Mouse (Mus musculus) midbrain, embryonic 15.5 days (tissue): ENCODE measurements around the gene Fbxo46. TPM values are rescaled to one million over a fixed set of nuclear protein-coding genes. Genes with fewer than 3 reads are reported as not detected.

Experiments used
- ATAC-seq: fragments of 200-750 bp; cut with Nextera tagmentation; replicated peaks from 2 replicates; pipeline ENCODE4 v1.8.0; 2017; ENCODE audit warnings: moderate TSS enrichment
- H3K27ac ChIP-seq: fragments of 300-500 bp; sonication (generic); 2 replicates; pipeline ENCODE4 v1.5.1; 2015; ENCODE audit warnings: mild to moderate bottlenecking, inconsistent platforms
- H3K27me3 ChIP-seq: fragments of 300-500 bp; sonication (generic); replicated peaks from 2 replicates; pipeline ENCODE4 v1.6.1; 2015; ENCODE audit warnings: inconsistent platforms
- H3K36me3 ChIP-seq: fragments of 300-500 bp; sonication (generic); replicated peaks from 2 replicates; pipeline ENCODE4 v1.6.1; 2015; ENCODE audit warnings: inconsistent platforms
- H3K4me1 ChIP-seq: fragments of 300-500 bp; sonication (generic); 2 replicates; pipeline ENCODE4 v1.6.1; 2015; ENCODE audit warnings: inconsistent platforms
- H3K4me2 ChIP-seq: fragments of 300-500 bp; sonication (generic); 2 replicates; pipeline ENCODE4 v1.6.1; 2015; ENCODE audit warnings: inconsistent platforms, mild to moderate bottlenecking, moderate library complexity
- H3K4me3 ChIP-seq: fragments of 300-500 bp; sonication (generic); 2 replicates; pipeline ENCODE4 v1.5.1; 2015; ENCODE audit warnings: mild to moderate bottlenecking, inconsistent platforms
- H3K9ac ChIP-seq: fragments of 300-500 bp; sonication (generic); 2 replicates; pipeline ENCODE4 v1.6.1; 2015; ENCODE audit warnings: mild to moderate bottlenecking, inconsistent platforms
- H3K9me3 ChIP-seq: fragments of 300-500 bp; sonication (generic); 2 replicates; pipeline ENCODE4 v1.6.1; 2016; ENCODE audit warnings: inconsistent platforms
- WGBS: fragments of 180-500 bp; shearing (Covaris S2); methylation state at CpG from one replicate; pipeline ENCODE4 v1.1.7; 2015; ENCODE audit warnings: mixed read lengths; 5-methylcytosine and 5-hydroxymethylcytosine counted together
- polyA plus RNA-seq: library from polyadenylated mRNA; unstranded; fragments of >200 nt; fragmentation: Nextera tagmentation; extraction: Ambion mirVana; gene quantifications from 2 replicates; pipeline ENCODE4 v1.2.1, GENCODE M21; 2015

Fbxo46 gene
- polyA plus RNA-seq, 1 experiment from 2014 or later, result 21.4 TPM

GRCm38 (mm10) chr7:19118028-19118771, 1.5 kb upstream of the Fbxo46 start, which contains the start of gene Gm4969:
Gene Gm4969, minus strand, starts transcription at chr7:19118368.
- H3K9me3 ChIP-seq, result no peaks in the 10 kb centered on the region
- WGBS, result 18% methylated on average over 62 of the region's 64 CpGs
- peak within 1 kb of the TSS; percentile 39 for H3K4me3 ChIP-seq
- peak within 1 kb of the TSS; percentile 45 for H3K27ac ChIP-seq
- H3K36me3 ChIP-seq, result no peaks in the 10 kb centered on the region
- peaks cover 28% of the 10 kb centered on the region for H3K4me1 ChIP-seq
- H3K27me3 ChIP-seq, result no peaks in the 10 kb centered on the region
- H3K4me2 ChIP-seq, result peak within 1 kb of the TSS; percentile 60
- peak; percentile 63 for ATAC-seq
- peak within 1 kb of the TSS; percentile 15; the same call in 1 of the 2 replicates for H3K9ac ChIP-seq

DNA sequence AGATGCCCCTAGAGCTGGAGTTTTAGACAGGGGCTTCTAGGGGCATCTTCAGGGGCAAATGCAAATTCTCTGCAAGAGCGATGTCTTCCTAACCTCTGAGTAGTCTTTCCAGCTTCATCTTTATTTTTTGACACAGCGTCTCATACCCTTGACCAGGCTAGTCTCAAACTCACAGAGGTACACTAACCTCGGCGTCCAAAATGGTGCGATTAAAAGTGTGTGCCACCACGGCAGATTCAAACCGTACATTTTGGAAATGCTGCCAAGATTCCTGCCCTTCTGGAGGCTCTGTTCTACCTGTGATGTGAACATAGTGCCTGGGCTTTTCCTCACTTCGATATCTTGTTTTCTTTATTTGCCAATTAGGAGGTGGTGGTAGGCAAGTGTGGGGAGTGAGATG, 576 bp upstream of the Fbxo46 start:
- WGBS, result 93% methylated on average over 8 of the region's 8 CpGs
- ATAC-seq, result peak; percentile 37
- no peak overlapping the region for H3K27ac ChIP-seq
- H3K4me2 ChIP-seq, result no peak overlapping the region
- H3K27me3 ChIP-seq, result no peaks in the 10 kb centered on the region
- no peaks in the 10 kb centered on the region for H3K9me3 ChIP-seq
- no peaks in the 10 kb centered on the region for H3K36me3 ChIP-seq
- no peak overlapping the region for H3K4me3 ChIP-seq
- H3K4me1 ChIP-seq, result peaks cover 28% of the 10 kb centered on the region
- H3K9ac ChIP-seq, result no peak overlapping the region

DNA sequence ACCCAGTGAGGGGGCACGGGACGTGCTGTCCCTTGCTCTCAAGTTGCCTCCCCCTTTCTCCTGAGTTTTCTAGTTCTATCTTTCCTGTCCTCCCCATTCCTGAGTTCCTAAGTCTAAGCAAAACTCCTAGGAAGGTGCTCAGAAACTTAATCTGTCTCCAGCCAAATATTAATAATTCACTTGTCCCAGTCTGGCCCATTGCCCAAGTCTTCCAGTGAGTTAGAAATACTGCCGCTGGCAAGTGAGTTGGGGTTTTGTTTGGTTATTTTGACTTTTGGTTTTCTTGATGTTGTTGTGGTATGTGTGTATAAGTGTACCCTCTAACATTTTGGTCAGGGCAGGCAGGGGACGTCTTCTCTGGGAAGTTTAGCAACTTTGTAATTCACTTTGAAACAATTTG, 2.0 kb downstream of the Fbxo46 start:
- Histone ChIP-seq H3K9me3 (no peaks in the 10 kb centered on the region), H3K27ac (no peak overlapping the region), H3K9ac (no peak overlapping the region), H3K4me3 (no peak overlapping the region), H3K36me3 (no peaks in the 10 kb centered on the region), H3K4me1 (peaks cover 28% of the 10 kb centered on the region), H3K27me3 (no peaks in the 10 kb centered on the region), H3K4me2 (no peak overlapping the region)
- 96% methylated on average over 4 of the region's 4 CpGs for WGBS
- no peak for ATAC-seq

- Histone ChIP-seq H3K4me1 (peaks cover 16% of the 10 kb centered on the region), H3K27ac (no peak overlapping the region), H3K9ac (no peak overlapping the region), H3K36me3 (0 out of 2 replicates have a peak, but pooled peaks cover 3% of the 10 kb centered on the region), H3K4me2 (no peak overlapping the region), H3K27me3 (no peaks in the 10 kb centered on the region), H3K4me3 (no peak overlapping the region), H3K9me3 (no peaks in the 10 kb centered on the region)
- WGBS, result 87% methylated on average over 6 of the region's 6 CpGs
- ATAC-seq, result no peak
Observed at GRCm38 (mm10) chr7:19124713-19125112, 5.1 kb downstream of the Fbxo46 start.

GRCm38 (mm10) chr7:19127744-19128143, 8.1 kb downstream of the Fbxo46 start:
- ATAC-seq, result no peak
- Histone ChIP-seq H3K4me1 (peaks cover 20% of the 10 kb centered on the region), H3K9me3 (no peaks in the 10 kb centered on the region), H3K9ac (no peak overlapping the region), H3K36me3 (0 out of 2 replicates have a peak, but pooled peaks cover 3% of the 10 kb centered on the region), H3K27me3 (no peaks in the 10 kb centered on the region), H3K4me3 (no peak overlapping the region), H3K4me2 (no peak overlapping the region), H3K27ac (no peak overlapping the region)
- WGBS, result 90% methylated on average over 5 of the region's 5 CpGs

DNA sequence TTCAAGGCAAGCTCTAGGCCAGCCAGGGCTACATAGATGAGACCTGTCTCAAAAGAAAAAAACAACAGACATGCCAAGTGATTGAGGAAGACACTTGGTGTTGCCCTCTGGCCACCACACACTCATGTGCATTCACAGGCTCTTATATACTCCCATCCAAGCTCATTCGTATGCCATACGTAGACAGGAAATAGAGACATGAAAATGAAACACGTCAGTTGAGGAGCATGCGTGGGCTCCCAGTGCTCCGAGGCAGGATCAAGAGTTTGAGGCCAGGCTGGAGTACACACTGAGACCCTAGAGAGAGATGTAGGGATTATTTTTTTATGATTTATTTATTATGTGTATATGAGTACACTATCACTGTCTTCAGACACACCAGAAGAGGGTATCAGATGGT, 9.7 kb downstream of the Fbxo46 start:
- no peaks in the 10 kb centered on the region for H3K27me3 ChIP-seq
- 0 out of 2 replicates have a peak, but pooled peaks cover 3% of the 10 kb centered on the region for H3K36me3 ChIP-seq
- 0 out of 2 replicates have a peak overlapping the region, but pooled peaks have one; percentile 4 for H3K4me3 ChIP-seq
- H3K9ac ChIP-seq, result no peak overlapping the region
- H3K9me3 ChIP-seq, result no peaks in the 10 kb centered on the region
- H3K27ac ChIP-seq, result 0 out of 2 replicates have a peak overlapping the region, but pooled peaks have one; percentile 90
- ATAC-seq, result no peak
- WGBS, result 94% methylated on average over 5 of the region's 5 CpGs
- peaks cover 20% of the 10 kb centered on the region for H3K4me1 ChIP-seq
- no peak overlapping the region for H3K4me2 ChIP-seq

DNA sequence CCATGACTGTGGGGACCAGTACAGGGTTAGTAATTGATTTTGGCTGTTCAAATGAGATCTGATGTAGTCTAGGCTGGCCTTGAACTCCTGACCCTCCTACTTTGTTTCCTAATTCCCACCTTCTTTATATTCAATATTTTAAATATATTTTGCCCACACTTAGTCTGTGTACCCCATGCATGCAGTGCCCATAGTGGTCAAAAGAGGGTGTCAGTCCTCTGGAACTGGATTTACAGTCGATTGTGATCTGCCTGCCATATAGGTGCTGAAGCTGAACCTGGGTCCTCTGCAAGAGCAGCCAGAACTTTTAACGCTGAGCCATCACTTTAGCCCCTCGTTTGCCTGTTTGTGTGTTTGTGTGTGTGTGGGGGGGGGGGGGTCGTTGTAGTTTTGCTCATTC, 11.0 kb downstream of the Fbxo46 start:
- peak overlapping the region; percentile 56 for H3K4me3 ChIP-seq
- H3K9me3 ChIP-seq, result no peaks in the 10 kb centered on the region
- peaks cover 9% of the 10 kb centered on the region; the same call in 1 of the 2 replicates for H3K36me3 ChIP-seq
- H3K27ac ChIP-seq, result peak overlapping the region; percentile 90
- no peak for ATAC-seq
- WGBS, result 28% methylated on average over 4 of the region's 4 CpGs
- H3K4me2 ChIP-seq, result peak overlapping the region; percentile 69
- H3K4me1 ChIP-seq, result peaks cover 20% of the 10 kb centered on the region
- no peaks in the 10 kb centered on the region for H3K27me3 ChIP-seq
- no peak overlapping the region for H3K9ac ChIP-seq

DNA sequence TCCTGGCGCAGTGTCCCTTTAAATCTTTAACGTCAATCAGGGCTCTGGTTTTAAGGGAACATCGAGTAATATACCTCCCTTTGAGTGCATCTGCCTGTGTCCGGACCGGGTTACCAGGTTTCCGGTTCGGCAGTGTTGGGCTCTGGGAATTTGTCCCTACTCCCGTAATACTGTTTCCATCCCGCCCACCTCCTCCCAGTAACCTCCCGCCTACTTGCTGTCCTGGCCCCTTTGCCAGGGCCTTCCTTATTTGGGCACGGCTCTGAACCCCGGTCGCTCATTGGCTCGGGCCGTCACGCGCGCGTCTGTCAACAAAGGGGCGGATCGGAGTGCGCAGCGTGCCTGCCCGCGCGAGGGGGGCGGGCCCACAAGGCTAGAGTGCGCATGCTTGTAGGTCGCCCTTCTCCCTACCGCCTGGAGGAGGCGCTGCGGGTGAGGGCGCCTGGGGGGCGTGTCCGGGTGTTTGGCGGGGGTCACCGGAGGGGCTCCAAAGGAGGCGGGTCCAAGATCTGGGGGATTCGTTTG, 11.7 kb downstream of the Fbxo46 start:
- Histone ChIP-seq H3K4me3 (peak overlapping the region; percentile 56), H3K27me3 (no peaks in the 10 kb centered on the region), H3K9ac (peak overlapping the region; percentile 58), H3K27ac (peak overlapping the region; percentile 90), H3K4me1 (peaks cover 20% of the 10 kb centered on the region), H3K9me3 (no peaks in the 10 kb centered on the region), H3K4me2 (peak overlapping the region; percentile 69), H3K36me3 (peaks cover 17% of the 10 kb centered on the region; the same call in 1 of the 2 replicates)
- WGBS, result under 1% methylated on average over 39 of the region's 39 CpGs
- ATAC-seq, result peak; percentile 98

GRCm38 (mm10) chr7:19136168-19136567, 16.5 kb downstream of the Fbxo46 start:
- no peak for ATAC-seq
- Histone ChIP-seq H3K9ac (no peak overlapping the region), H3K36me3 (peaks cover 22% of the 10 kb centered on the region; the same call in 1 of the 2 replicates), H3K9me3 (no peaks in the 10 kb centered on the region), H3K27ac (no peak overlapping the region), H3K4me3 (no peak overlapping the region), H3K27me3 (no peaks in the 10 kb centered on the region), H3K4me1 (peaks cover 6% of the 10 kb centered on the region), H3K4me2 (no peak overlapping the region)
- WGBS, result 94% methylated on average over 13 of the region's 13 CpGs

DNA sequence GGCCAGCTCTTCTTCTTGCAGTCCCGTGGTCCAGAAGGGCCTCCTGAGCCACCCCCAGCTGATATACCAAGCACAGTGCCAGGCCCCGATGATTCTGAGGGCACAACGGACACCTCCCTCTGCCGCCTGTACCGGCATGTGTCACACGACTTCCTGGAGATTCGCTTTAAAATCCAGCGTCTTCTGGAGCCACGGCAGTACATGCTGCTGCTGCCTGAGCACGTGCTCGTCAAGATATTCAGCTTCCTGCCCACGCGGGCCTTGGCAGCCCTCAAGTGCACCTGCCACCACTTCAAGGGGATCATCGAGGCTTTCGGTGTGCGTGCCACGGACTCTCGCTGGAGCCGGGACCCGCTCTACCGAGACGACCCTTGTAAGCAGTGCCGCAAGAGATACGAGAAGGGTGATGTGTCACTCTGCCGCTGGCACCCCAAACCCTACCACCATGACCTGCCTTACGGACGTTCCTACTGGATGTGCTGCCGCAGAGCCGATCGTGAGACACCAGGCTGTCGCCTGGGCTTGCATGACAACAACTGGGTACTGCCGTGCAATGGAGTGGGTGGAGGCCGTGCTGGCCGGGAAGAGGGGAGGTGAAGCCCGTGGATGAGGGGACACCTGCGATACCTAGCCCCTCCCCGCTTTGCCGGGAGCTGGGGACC, 17.1 kb downstream of the Fbxo46 start:
- Histone ChIP-seq H3K4me3 (no peak overlapping the region), H3K9ac (no peak overlapping the region), H3K9me3 (no peaks in the 10 kb centered on the region), H3K27ac (no peak overlapping the region), H3K4me2 (no peak overlapping the region), H3K27me3 (no peaks in the 10 kb centered on the region), H3K4me1 (peaks cover 4% of the 10 kb centered on the region), H3K36me3 (peaks cover 22% of the 10 kb centered on the region; the same call in 1 of the 2 replicates)
- no peak; the same call in 1 of the 2 replicates for ATAC-seq
- WGBS, result 89% methylated on average over 38 of the region's 38 CpGs

DNA sequence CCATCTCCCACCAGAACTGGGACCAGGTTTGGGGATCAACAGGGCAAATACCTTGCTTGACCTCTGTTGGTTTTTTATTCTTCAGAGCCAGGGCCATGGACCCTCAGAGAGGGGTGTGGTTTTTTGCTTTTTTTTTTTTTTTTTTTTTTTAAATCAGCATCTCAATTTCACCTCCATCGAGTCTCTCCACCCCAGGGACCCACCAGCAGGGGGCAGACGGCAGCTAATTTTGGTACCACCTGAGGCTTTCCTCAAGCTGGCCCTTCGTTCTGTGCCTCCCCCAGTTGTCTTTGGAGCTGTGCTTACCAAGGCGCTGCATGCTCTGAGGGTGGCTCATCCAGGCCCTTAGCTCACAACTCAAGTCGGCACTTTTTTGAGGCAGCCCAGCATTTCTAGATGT, 17.7 kb downstream of the Fbxo46 start:
- peaks cover 22% of the 10 kb centered on the region; the same call in 1 of the 2 replicates for H3K36me3 ChIP-seq
- WGBS, result 53% methylated on average over 5 of the region's 5 CpGs
- no peaks in the 10 kb centered on the region for H3K27me3 ChIP-seq

GRCm38 (mm10) chr7:19146793-19147192, 27.1 kb downstream of the Fbxo46 start:
- Histone ChIP-seq H3K27ac (no peak overlapping the region), H3K36me3 (0 out of 2 replicates have a peak, but pooled peaks cover 3% of the 10 kb centered on the region), H3K9me3 (no peaks in the 10 kb centered on the region), H3K9ac (no peak overlapping the region), H3K27me3 (no peaks in the 10 kb centered on the region), H3K4me1 (peaks cover 25% of the 10 kb centered on the region), H3K4me2 (no peak overlapping the region), H3K4me3 (no peak overlapping the region)
- ATAC-seq, result no peak
- 88% methylated on average over 10 of the region's 10 CpGs for WGBS

More for the DNA sequence above, 17.7 kb downstream of the Fbxo46 start:
- Histone ChIP-seq H3K9me3 (no peaks in the 10 kb centered on the region), H3K4me2 (no peak overlapping the region), H3K4me3 (no peak overlapping the region), H3K9ac (no peak overlapping the region), H3K27ac (no peak overlapping the region), H3K4me1 (no peaks in the 10 kb centered on the region)
- ATAC-seq, result no peak
